Mouse (Mus musculus): Measurements from ENCODE around the gene Eri2.

The Eri2 gene

DNA sequence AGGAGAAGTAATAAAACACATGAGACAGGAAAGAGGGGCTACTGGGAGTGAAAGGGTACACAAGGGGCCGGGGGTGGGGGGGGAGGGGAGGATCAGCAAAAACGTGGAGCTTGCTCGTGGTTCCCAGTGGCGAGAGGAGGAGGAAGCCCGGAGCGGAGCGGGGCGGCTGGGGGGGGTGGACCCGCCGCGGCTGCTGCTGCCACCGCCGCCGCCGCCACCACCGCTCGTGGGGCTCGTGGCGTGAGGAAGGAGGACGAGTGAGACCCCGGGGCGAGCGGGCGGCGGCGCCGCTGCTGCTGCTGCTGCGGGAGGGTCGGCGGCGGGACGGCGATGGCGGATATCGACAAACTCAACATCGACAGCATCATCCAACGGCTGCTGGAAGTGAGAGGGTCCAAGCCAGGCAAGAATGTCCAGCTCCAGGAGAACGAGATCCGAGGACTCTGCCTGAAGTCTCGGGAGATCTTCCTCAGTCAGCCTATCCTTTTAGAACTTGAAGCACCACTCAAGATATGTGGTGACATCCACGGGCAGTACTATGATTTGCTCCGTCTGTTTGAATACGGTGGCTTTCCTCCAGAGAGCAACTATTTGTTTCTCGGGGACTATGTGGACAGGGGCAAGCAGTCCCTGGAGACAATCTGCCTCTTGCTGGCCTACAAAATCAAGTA, 53.9 kb downstream of the Eri2 start:
- 3% methylated on average over 28 of the region's 44 CpGs for WGBS

DNA sequence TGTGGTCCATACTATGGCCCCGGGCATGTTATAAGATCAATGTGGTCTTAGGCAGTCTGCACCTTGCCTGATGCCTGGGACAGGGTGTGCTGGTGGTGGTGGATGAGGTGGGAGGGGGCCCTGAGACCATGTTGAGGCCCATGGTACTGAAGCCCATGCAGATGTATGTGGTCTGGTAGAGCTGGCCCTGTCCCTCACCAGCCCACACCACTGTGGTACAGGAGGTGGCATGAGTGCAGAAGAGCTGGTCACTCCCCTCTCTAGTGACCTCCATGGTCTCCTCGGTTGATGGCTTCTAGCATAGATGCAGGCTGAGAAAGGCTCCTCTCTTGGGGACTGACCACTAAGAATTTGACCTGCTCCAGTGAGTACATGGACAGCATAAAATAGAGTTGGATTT, 55.0 kb downstream of the Eri2 start:
- 89% methylated on average over 2 of the region's 2 CpGs for WGBS

DNA sequence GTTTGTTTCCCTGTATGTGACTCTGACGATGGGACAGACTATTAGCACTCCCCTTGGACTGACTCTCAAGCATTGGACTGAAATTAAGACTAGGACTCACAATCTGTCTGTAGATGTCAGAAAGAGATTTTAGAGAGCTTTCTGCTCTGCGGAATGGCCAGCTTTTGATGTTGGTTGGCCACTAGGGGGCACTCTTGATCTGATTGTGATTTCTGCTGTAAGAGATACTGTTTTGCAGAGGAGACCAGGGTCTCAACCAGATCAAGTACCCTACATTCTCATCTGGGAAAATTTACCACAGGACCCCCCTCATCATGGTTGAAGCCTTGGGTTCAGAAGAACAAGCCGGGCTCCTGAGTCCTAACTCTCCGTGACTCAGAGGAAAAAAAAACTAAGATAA, 62.6 kb downstream of the Eri2 start:
- WGBS: 75% methylated on average over 4 of the region's 4 CpGs

DNA sequence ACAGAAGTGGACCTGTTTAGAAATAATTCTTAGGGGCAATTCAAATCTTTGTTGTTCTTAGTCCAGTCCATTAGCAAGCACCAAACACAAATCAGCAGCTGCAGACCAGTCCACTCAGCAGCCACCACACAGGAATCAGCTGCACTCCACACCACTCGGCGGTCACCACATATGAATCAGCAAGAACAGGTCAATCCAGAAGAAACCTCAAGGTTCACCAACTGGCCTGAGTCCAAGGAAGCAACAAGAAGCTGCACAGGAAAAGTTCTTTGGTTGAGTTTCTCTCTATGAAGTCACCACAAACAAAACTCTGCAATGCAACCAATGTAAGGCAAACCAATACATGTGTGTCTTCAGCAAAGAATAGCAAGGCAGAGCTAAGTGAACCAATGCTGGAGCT, 66.2 kb downstream of the Eri2 start:
- WGBS: 78% methylated on average over 2 of the region's 2 CpGs

DNA sequence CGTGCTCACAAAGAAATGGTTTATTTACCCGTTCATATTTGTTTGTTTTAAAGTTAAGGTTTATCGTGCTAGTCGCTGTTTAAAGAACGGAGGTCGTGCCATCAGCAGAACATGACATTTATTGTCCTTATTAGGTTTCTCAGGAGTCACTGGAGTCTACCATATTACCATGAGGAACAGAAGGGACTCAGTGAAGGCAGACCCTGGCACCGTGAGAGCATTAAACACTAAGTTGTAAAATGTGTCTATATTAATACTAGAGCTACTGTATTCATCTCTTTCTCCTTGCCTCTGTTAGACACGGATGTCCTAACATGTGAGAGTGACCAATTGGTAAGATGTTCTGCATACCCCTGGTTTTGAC, 72.9 kb downstream of the Eri2 start:
- 5% methylated on average over 8 of the region's 8 CpGs for WGBS

DNA sequence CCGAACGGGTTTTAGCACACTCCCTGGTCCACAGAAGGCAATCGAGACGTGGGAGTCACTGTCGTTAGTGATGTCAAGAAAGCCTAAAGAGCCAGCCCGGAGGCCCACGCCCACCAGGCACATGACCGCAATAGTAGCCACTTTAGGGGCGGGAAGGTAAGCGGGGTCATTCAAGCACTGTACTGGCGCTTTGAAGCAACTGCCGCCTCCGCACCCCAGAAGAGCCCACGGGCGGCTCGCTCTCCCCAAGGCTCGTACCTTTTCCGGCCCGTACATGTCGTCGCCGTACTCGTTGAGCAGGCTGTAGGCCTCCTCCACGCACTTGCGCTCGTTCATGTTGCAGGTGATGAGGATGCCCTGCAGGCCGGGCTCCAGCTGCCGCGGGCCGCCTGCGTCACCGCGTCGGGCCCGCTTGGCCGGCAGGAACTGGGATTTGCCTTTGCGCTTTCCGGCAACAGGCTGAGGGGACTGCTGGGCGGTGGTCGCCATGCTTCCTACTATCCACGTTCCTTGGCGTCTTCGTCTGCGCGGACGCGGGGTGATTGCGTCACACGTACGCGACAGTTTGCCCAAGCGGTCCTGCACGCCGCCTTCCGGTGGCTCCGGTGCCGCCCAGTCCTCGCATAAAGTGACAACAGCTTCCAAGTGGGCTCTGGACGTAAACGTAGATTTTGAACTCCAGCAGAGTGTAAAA, 73.5 kb downstream of the Eri2 start, which contains the start of gene Thumpd1:
Thumpd1 (minus strand) TSS at position 546 of the 694 bp plus-strand sequence.
- WGBS: under 1% methylated on average over 60 of the region's 60 CpGs

All from cerebral cortex, adult 2 months (tissue).